Mouse (Mus musculus): ENCODE results near the gene Negr1. TPM values are rescaled to one million over a fixed set of nuclear protein-coding genes. Genes with fewer than 3 reads are reported as not detected.
A peak's percentile ranks its signal among the peaks of the same experiment; 100 is the strongest.

Gene Negr1
- total RNA-seq, 2 experiments from 2014 or later, result 1.6 to 2.1 TPM

GRCm38 (mm10) chr3:156921369-156921768 lies 359.8 kb downstream of the Negr1 start:
- no peak for DNase-seq

- DNase-seq, result no peak
Observed at GRCm38 (mm10) chr3:156923159-156923558, 361.6 kb downstream of the Negr1 start.

GRCm38 (mm10) chr3:156925102-156925501 lies 363.5 kb downstream of the Negr1 start:
- no peak for DNase-seq

- DNase-seq, result no peak
Observed at GRCm38 (mm10) chr3:156928396-156929061, 366.9 kb downstream of the Negr1 start.

- DNase-seq, result no peak
Observed at GRCm38 (mm10) chr3:156929062-156929397, 367.4 kb downstream of the Negr1 start.

- DNase-seq, result no peak
Observed at GRCm38 (mm10) chr3:156929677-156930440, 368.3 kb downstream of the Negr1 start.

- no peak for DNase-seq
Observed at GRCm38 (mm10) chr3:156931011-156931410, 369.4 kb downstream of the Negr1 start.

- no peak for DNase-seq
Observed at GRCm38 (mm10) chr3:156931540-156931939, 369.9 kb downstream of the Negr1 start.

- no peak for DNase-seq
Observed at GRCm38 (mm10) chr3:156934778-156935290, 373.2 kb downstream of the Negr1 start.

- no peak for DNase-seq
Observed at GRCm38 (mm10) chr3:156947404-156947803, 385.8 kb downstream of the Negr1 start.

- no peak for DNase-seq
Observed at GRCm38 (mm10) chr3:156952970-156953369, 391.4 kb downstream of the Negr1 start.

GRCm38 (mm10) chr3:156955094-156955493 lies 393.5 kb downstream of the Negr1 start:
- no peak for DNase-seq

GRCm38 (mm10) chr3:156958640-156959039 lies 397.0 kb downstream of the Negr1 start:
- DNase-seq, result no peak

- no peak for DNase-seq
Observed at GRCm38 (mm10) chr3:156968764-156969163, 407.2 kb downstream of the Negr1 start.

- no peak for DNase-seq
Observed at GRCm38 (mm10) chr3:156971104-156971503, 409.5 kb downstream of the Negr1 start.

- no peak for DNase-seq
Observed at GRCm38 (mm10) chr3:156976816-156977215, 415.2 kb downstream of the Negr1 start.

GRCm38 (mm10) chr3:156980042-156980716 lies 418.6 kb downstream of the Negr1 start:
- DNase-seq, result no peak

- peak; percentile 25 for DNase-seq
Observed at GRCm38 (mm10) chr3:156982102-156982501, 420.5 kb downstream of the Negr1 start.

- no peak for DNase-seq
Observed at GRCm38 (mm10) chr3:156987113-156987512, 425.5 kb downstream of the Negr1 start.

GRCm38 (mm10) chr3:156992171-156992570 lies 430.6 kb downstream of the Negr1 start:
- no peak for DNase-seq

GRCm38 (mm10) chr3:156992811-156993210 lies 431.2 kb downstream of the Negr1 start:
- no peak for DNase-seq

GRCm38 (mm10) chr3:156999177-156999808 lies 437.7 kb downstream of the Negr1 start:
- no peak for DNase-seq

GRCm38 (mm10) chr3:157021632-157022031 lies 460.0 kb downstream of the Negr1 start:
- no peak for DNase-seq

All from gastrocnemius, postnatal 10 days (tissue).